Mouse (Mus musculus) midbrain, embryonic 13.5 days (tissue): ENCODE data around the gene Fkbp1b. TPM values are rescaled to one million over a fixed set of nuclear protein-coding genes. Genes with fewer than 3 reads are reported as not detected.
A peak's percentile ranks its signal among the peaks of the same experiment; 100 is the strongest.
"Not testable (repeated sequence)": the region's sequence is repeated elsewhere in the genome, so short reads cannot be mapped to it uniquely, and the experiment has no call there.

ENCODE experiments used
- ATAC-seq: fragments of 200-750 bp; cut with Nextera tagmentation; 2 replicates; pipeline ENCODE4 v1.8.0; 2017; ENCODE audit warnings: mild to moderate bottlenecking, moderate TSS enrichment, moderate library complexity
- H3K27ac ChIP-seq: fragments of 300-500 bp; sonication (generic); 2 replicates; pipeline ENCODE4 v1.5.1; 2015; ENCODE audit warnings: inconsistent platforms, mild to moderate bottlenecking, moderate library complexity
- H3K27me3 ChIP-seq: fragments of 300-500 bp; sonication (generic); 2 replicates; pipeline ENCODE4 v1.6.1; 2015; ENCODE audit warnings: mild to moderate bottlenecking, inconsistent platforms
- H3K36me3 ChIP-seq: fragments of 300-500 bp; sonication (generic); 2 replicates; pipeline ENCODE4 v1.6.1; 2015; ENCODE audit warnings: mild to moderate bottlenecking, inconsistent platforms
- H3K4me1 ChIP-seq: fragments of 300-500 bp; sonication (generic); replicated peaks from 2 replicates; pipeline ENCODE4 v1.6.1; 2015; ENCODE audit warnings: inconsistent platforms
- H3K4me2 ChIP-seq: fragments of 300-500 bp; sonication (generic); replicated peaks from 2 replicates; pipeline ENCODE4 v1.6.1; 2015; ENCODE audit warnings: moderate library complexity, mild to moderate bottlenecking, inconsistent platforms
- H3K4me3 ChIP-seq: fragments of 300-500 bp; sonication (generic); replicated peaks from 2 replicates; pipeline ENCODE4 v1.5.1; 2015; ENCODE audit warnings: mild to moderate bottlenecking, inconsistent platforms
- H3K9ac ChIP-seq: fragments of 300-500 bp; sonication (generic); replicated peaks from 2 replicates; pipeline ENCODE4 v1.6.1; 2015; ENCODE audit warnings: mild to moderate bottlenecking, inconsistent platforms
- H3K9me3 ChIP-seq: fragments of 300-500 bp; sonication (generic); 2 replicates; pipeline ENCODE4 v1.6.1; 2016; ENCODE audit warnings: mild to moderate bottlenecking, inconsistent platforms
- WGBS: fragments of 180-500 bp; shearing (Covaris S2); methylation state at CpG from one replicate; pipeline ENCODE4 v1.1.7; 2015; 5-methylcytosine and 5-hydroxymethylcytosine counted together
- polyA plus RNA-seq: library from polyadenylated mRNA; unstranded; fragments of >200 nt; fragmentation: Nextera tagmentation; extraction: Ambion mirVana; gene quantifications from 2 replicates; pipeline ENCODE4 v1.2.1, GENCODE M21; 2015

The Fkbp1b gene
- polyA plus RNA-seq, 1 experiment from 2014 or later: 18.3 TPM

DNA sequence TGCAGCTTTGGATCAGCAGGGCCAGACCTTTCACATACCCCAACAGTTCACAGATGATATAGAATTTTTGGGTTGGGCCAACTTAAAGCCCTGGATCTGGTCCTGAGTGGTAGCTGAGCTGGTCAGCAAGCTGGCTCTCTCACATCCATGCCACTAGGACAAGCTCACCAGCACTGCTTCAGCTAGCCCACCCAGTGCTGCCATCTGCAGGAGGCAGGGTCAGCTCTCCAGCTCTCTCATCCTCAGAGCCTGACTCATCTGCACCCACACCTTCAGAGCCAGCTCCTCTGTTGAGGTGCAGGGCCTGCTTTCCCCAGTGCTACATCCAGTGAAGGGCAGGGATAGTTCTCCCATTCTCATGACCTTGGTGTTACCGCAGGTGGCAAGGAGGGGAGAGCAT, 47.7 kb downstream of the Fkbp1b start:
- Histone ChIP-seq H3K4me3 (no peak overlapping the region), H3K27ac (no peak overlapping the region), H3K4me1 (no peaks in the 10 kb centered on the region), H3K36me3 (no peaks in the 10 kb centered on the region), H3K27me3 (no peaks in the 10 kb centered on the region), H3K4me2 (no peak overlapping the region), H3K9me3 (no peaks in the 10 kb centered on the region), H3K9ac (no peak overlapping the region)
- 0 out of 2 replicates have a peak, but pooled peaks have one; percentile 24 for ATAC-seq
- 79% methylated on average over 1 of the region's 1 CpGs for WGBS

DNA sequence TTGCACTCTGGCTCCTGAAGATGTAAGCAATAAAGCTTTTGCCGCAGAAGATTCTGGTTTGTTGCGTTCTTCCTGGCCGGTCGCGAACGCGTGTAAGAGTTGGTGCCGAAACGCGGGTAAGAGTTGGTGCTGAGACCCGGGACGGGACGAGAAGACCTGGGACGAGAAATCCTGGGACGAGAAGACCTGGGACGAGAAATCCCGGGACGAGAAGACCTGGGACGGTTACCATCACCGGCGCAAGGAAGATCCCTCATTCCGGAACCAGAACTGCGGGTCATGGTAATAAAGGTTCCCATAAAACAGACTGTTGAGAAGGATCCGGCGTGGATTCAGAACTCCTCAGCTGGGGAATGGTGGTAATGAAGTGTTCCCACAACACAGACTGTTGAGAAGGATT, 53.3 kb downstream of the Fkbp1b start:
- not testable (repeated sequence) for H3K4me1 ChIP-seq, H3K27me3 ChIP-seq, H3K36me3 ChIP-seq, ATAC-seq, H3K27ac ChIP-seq, H3K9ac ChIP-seq, H3K9me3 ChIP-seq, H3K4me2 ChIP-seq, H3K4me3 ChIP-seq
- 94% methylated on average over 25 of the region's 25 CpGs for WGBS

DNA sequence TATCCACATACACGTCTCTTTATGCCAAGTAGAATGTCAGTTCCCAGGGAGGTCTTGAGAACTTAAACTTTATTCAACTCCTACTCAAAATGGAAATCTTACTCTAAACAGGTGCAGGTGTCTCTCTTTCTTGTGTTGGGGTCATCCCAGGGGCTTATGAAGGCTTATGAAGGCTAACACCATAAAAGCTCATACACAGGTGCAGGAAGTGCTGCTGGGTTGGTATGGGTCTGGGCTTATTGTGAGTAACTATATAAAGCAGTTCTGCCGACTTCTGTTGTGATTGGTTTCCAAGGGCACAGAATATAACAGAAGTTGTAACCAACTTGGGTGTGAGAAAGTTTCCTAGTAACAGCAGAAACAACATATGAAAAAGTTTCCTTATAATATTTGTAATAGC, 56.9 kb downstream of the Fkbp1b start:
- Histone ChIP-seq H3K27me3 (no peaks in the 10 kb centered on the region), H3K36me3 (no peaks in the 10 kb centered on the region), H3K9me3 (no peaks in the 10 kb centered on the region), H3K4me2 (no peak overlapping the region), H3K4me3 (no peak overlapping the region), H3K4me1 (no peaks in the 10 kb centered on the region), H3K27ac (no peak overlapping the region), H3K9ac (no peak overlapping the region)
- no peak for ATAC-seq
- 82% methylated on average over 2 of the region's 2 CpGs for WGBS

DNA sequence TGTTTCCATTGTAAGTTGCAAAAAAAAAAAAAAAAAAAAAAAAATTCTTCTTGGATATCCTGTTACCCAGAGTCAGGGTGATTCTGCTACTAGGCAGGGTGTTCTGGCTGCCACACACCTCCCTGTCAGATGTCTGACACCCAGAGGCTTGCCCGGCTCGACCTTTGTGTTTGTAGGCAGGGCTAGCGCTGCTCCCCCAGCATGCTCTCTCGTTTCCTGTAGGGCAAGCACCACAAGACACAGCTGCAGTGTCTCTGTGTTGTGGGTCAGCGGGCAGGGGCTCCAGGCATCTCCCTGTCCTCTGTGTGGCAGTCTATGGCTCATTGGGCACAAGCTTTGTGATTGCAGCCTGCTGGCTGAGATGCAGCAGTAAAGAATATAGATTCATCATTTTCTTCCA, 57.8 kb downstream of the Fkbp1b start:
- 48% methylated on average over 5 of the region's 5 CpGs for WGBS
- Histone ChIP-seq H3K4me3 (no peak overlapping the region), H3K9me3 (no peaks in the 10 kb centered on the region), H3K9ac (no peak overlapping the region), H3K27ac (no peak overlapping the region), H3K27me3 (no peaks in the 10 kb centered on the region), H3K36me3 (no peaks in the 10 kb centered on the region), H3K4me1 (no peaks in the 10 kb centered on the region), H3K4me2 (no peak overlapping the region)
- no peak for ATAC-seq

Other genes starting within 250 kb of the Fkbp1b start
- 16.7 and 17.3 TPM in 2 replicates for gene Itsn2, start 249.0 kb downstream of the Fkbp1b start, polyA plus RNA-seq
- not detected in 2 replicates for gene Gm3625, start 248.7 kb downstream of the Fkbp1b start, polyA plus RNA-seq
- gene Fam228a, start 103.2 kb downstream of the Fkbp1b start, polyA plus RNA-seq: 0.52 and 1.0 TPM in 2 replicates
- gene Pfn4, start 72.6 kb downstream of the Fkbp1b start, polyA plus RNA-seq: 9.1 and 10.2 TPM in 2 replicates
- gene Fam228b, start 72.3 kb downstream of the Fkbp1b start, polyA plus RNA-seq: 4.9 and 5.6 TPM in 2 replicates
- 302 and 303 TPM in 2 replicates for gene Sf3b6, start 24.0 kb downstream of the Fkbp1b start, polyA plus RNA-seq
- 14.9 and 17.9 TPM in 2 replicates for gene Wdcp, start 1.7 kb upstream of the Fkbp1b start, polyA plus RNA-seq
- 1.8 and 2.2 TPM in 2 replicates for gene Mfsd2b, start 32.8 kb upstream of the Fkbp1b start, polyA plus RNA-seq
- gene Ubxn2a, start 66.1 kb upstream of the Fkbp1b start, polyA plus RNA-seq: 33.7 and 35.7 TPM in 2 replicates
- gene Atad2b, start 75.8 kb upstream of the Fkbp1b start, polyA plus RNA-seq: 15.2 and 17.5 TPM in 2 replicates